Mouse (Mus musculus): Measurements from ENCODE around the gene Tk2. TPM values are rescaled to one million over a fixed set of nuclear protein-coding genes. Genes with fewer than 3 reads are reported as not detected.

The Tk2 gene
- total RNA-seq, 2 experiments from 2014 or later, result 36.9 to 37.6 TPM

DNA sequence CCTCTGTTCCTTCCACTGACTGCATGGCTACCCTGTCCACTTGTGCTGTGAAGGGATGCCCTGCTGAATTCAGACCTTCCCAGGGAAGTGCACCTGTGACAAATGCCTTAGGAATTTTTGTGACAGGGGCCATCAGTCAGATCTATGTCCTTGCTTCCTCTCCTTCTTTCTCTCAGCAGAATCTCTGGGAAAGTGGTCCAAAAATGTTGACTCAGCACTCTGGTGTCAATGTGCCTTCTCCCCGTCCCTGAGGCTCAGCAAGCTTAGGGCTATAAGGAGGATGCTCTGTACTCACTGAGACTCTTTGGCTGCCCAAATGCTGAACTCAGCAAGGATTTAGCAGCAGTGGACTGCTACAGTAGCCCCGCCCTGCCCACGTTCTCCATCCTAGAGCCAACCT is 46.7 kb downstream of the Tk2 start:
- Histone ChIP-seq H3K27ac (no peak overlapping the region), H3K4me3 (no peak overlapping the region)
- no peak for DNase-seq (ENCODE audit: low spot score in 2 of 2)
- TF ChIP-seq CTCF (conservative IDR thresholded peaks at IDR 0.05), result no peak

DNA sequence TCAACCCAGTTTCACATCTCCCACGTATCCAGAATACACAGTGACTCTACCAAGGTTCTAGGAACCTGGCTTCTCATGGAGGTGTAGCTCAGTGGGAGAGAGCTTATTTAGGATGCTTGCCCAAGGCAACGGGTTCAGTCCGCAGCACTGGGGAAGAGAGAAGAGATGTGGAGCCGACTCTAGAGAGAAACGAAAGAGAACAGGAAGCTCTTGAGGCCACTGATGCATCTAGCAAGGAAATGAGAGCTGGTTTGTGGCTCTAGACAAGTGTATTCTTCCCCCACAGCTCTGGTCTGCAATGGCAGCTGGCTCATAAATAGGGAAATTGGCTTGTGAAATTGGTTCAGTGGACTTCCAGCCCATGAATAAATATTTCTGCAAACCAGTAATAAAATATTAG is 48.6 kb downstream of the Tk2 start:
- Histone ChIP-seq H3K27ac (no peak overlapping the region), H3K4me3 (no peak overlapping the region)
- no peak for DNase-seq (ENCODE audit: low spot score in 2 of 2)
- no peak for TF ChIP-seq CTCF (conservative IDR thresholded peaks at IDR 0.05)

DNA sequence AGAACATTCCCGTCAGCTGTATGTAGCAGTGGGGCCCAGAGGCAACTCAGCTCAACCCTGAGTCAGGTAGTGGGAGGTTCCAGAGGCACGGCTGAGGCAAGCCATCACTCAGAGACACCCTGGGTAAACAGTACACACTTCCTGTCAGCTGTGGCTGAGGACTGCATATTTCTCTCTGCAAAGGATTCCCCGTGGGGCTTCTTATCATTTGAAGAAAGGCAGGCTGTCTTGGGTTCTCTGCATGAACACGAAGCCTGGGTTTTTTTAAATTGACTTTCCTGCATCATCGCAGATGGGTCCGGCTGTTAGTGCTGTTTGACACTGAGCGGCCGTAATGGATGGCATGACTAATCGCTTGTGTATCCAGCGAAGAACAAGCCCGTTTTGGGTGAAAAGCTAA is 56.9 kb downstream of the Tk2 start:
- H3K27ac ChIP-seq, result no peak overlapping the region
- DNase-seq (ENCODE audit: low spot score in 2 of 2), result no peak
- H3K4me3 ChIP-seq, result no peak overlapping the region
- no peak for TF ChIP-seq CTCF (conservative IDR thresholded peaks at IDR 0.05)

DNA sequence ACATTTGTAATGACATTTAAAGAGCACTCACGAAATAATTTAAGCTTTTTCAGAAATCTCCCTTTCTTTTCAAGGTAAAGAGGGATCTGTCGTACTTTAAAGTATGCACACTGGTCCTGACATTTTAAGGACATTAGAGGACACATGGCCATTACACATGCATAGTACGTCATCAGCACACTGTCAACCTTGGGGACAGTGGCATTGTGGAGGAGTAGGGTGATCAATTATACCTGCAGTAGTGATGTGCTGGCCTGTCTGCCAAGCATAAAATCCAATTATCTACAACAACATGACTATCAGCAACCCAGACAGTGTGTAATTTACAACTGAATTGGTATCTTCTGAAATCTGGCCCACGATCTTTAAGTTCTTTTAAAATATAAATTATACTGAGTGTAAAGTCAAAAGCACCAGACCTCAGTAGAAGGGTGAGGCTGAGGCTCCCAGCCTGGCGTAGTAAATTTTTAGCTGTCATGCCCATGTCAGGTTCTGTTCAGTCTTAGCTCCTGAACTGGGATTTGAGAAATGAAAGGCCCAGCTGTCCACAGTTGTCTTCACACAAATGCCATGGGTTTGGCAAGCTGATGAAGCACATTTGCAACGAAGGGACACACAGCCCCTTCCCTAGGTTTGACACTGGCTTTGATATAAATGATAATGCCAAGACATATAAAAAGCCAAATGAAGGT is 57.4 kb downstream of the Tk2 start:
- no peak for DNase-seq (ENCODE audit: low spot score in 2 of 2)
- H3K4me3 ChIP-seq, result no peak overlapping the region
- TF ChIP-seq CTCF (conservative IDR thresholded peaks at IDR 0.05), result no peak
- H3K27ac ChIP-seq, result no peak overlapping the region

DNA sequence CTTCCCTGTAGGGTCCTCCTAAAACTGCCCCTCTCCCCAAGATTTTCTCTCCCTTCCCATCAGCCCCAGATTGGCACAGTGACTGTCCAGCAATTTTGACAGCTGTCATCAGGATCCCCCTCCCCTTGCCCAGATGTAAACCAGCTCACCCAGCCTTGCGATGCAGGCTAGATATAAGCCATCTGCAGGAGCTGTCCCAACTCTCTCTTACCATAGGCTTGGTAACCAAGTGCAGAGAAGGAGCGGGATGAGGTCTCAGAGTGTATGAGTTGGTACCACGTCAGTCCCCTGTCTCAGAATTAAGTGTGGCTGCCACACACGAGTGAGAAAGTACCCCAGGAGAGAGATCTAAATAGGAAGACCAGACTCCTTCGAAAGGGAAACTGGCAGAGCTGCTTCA is 59.9 kb downstream of the Tk2 start:
- H3K4me3 ChIP-seq, result no peak overlapping the region
- no peak for TF ChIP-seq CTCF (conservative IDR thresholded peaks at IDR 0.05)
- no peak overlapping the region for H3K27ac ChIP-seq
- DNase-seq (ENCODE audit: low spot score in 2 of 2), result no peak

DNA sequence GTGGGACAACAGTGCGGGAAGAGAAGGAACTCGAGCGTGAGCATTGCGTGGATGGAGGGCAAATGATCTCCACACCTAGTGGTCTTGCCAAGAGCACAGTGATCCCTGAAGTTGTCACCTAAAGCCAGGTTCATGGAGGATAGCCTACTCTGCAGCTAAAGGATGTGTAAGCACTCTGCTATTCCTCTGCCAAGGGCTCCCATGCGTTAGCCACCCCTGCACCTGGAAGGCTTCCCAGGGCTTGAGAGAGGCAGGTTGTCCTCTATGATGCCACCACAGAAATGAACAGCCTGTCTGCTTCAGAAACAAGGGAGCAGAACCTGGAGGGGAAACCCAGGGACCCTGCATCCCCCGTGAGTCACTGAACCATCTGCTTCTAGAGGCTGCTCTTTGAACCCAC is 60.7 kb downstream of the Tk2 start:
- Histone ChIP-seq H3K27ac (no peak overlapping the region), H3K4me3 (no peak overlapping the region)
- no peak for TF ChIP-seq CTCF (conservative IDR thresholded peaks at IDR 0.05)
- no peak for DNase-seq (ENCODE audit: low spot score in 2 of 2)

DNA sequence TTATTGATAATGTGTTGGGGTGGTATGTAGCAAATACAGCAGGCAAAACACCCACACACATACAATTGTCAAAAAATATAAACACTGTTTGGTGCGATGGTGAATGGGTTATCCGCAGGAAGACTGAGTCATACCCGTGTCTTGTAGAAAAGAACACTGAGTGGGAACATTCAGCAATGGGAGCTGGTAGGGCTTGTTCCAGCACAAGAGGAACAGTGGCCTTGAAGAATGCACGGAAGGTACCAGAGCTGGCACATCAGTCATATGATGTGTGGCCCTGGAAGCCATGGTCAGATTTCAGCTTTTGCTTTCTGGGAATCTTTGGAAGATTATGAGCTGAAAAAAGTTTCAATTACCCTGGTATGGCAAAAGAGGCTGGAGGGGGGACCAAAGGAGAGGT is 61.5 kb downstream of the Tk2 start:
- DNase-seq (ENCODE audit: low spot score in 2 of 2), result no peak
- H3K4me3 ChIP-seq, result no peak overlapping the region
- no peak overlapping the region for H3K27ac ChIP-seq

DNA sequence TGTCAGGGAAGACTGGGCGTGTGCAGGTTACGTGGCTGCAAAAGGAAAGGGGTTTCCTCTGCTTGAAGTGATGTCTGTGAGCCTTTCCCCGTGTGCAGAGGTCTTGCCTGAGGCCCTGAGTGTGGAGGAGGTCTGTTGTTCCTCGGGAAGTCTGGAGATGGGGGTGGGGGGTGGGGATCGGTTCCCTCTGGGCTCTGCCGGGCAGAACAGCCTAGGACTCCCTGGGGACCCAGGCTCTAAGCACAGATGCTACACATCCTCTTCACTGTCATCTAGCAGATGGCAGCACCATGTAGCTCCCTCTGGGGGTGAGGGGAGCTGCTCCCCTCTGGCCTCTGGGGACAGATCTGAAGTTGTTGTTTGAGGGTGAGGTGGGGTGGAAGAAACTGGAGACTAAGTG is 63.5 kb downstream of the Tk2 start:
- DNase-seq (ENCODE audit: low spot score in 2 of 2), result no peak
- TF ChIP-seq CTCF (conservative IDR thresholded peaks at IDR 0.05), result no peak
- Histone ChIP-seq H3K4me3 (no peak overlapping the region), H3K27ac (no peak overlapping the region)

More for the DNA sequence above, 61.5 kb downstream of the Tk2 start:
- no peak for TF ChIP-seq CTCF (conservative IDR thresholded peaks at IDR 0.05)

DNA sequence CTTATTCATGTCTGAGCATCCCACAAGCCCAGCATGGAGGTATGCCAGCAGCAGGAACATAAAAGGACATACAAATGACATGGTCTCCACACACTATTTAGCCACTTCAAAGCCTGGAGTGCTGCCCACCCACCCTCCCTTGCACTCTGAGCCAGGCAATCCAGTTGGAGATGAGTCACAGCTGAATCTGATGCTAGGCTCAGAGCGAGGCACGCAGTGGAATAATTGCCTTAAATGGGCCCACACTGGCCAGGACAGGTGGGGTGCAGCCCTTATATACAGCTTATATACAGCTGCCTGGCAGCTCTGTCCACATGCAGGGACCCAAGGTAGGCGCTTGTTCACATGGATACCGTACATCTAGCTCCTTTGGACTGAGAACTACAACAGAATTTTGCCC is 71.3 kb downstream of the Tk2 start:
- no peak for TF ChIP-seq CTCF (conservative IDR thresholded peaks at IDR 0.05)
- Histone ChIP-seq H3K27ac (no peak overlapping the region), H3K4me3 (no peak overlapping the region)
- DNase-seq (ENCODE audit: low spot score in 2 of 2), result no peak

Other genes with a start within 250 kb of the Tk2 start
- gene Cdh5, start 146.9 kb downstream of the Tk2 start, total RNA-seq (2021), result 10 to 100 TPM in 1 of 2 experiments, 1 to 10 TPM in 1; 9.1 to 11.6 TPM
- 1 to 10 TPM; 5.3 to 5.4 TPM for gene Bean1, start 78.1 kb downstream of the Tk2 start, total RNA-seq (2021)
- 1 to 10 TPM; 8.0 to 8.7 TPM for gene Cklf, start 2.3 kb upstream of the Tk2 start, total RNA-seq (2021)
- gene Cmtm2a, start 44.6 kb upstream of the Tk2 start, total RNA-seq (2021), result not detected
- not detected for gene Gm45711, start 61.5 kb upstream of the Tk2 start, total RNA-seq (2021)
- gene Cmtm1, start 61.6 kb upstream of the Tk2 start, total RNA-seq (2021), result not detected
- not detected for gene Gm11020, start 73.0 kb upstream of the Tk2 start, total RNA-seq (2021)
- not detected for gene Cmtm2b, start 73.7 kb upstream of the Tk2 start, total RNA-seq (2021)
- 10 to 100 TPM; 12.2 to 15.1 TPM for gene Cmtm3, start 90.9 kb upstream of the Tk2 start, total RNA-seq (2021)
- gene Cmtm4, start 147.2 kb upstream of the Tk2 start, total RNA-seq (2021), result 10 to 100 TPM; 59.9 to 62.3 TPM
- 100 to 1,000 TPM; 272 to 275 TPM for gene Dync1li2, start 194.5 kb upstream of the Tk2 start, total RNA-seq (2021)